Mouse (Mus musculus) frontal cortex, adult (tissue): Measurements from ENCODE around the gene Nudt3.
"Not testable (repeated sequence)": the region's sequence is repeated elsewhere in the genome, so short reads cannot be mapped to it uniquely, and the experiment has no call there.

Source experiments
- ATAC-seq: cut with Nextera tagmentation; 2 replicates; pipeline ENCODE4 v1.9.2; 2017; ENCODE audit warnings: mild to moderate bottlenecking, moderate library complexity, mixed read lengths; ENCODE audit not compliant: low TSS enrichment

Gene Nudt3

GRCm38 (mm10) chr17:27623360-27624326 lies at the start of gene Nudt3:
Gene Nudt3 (minus strand): TSS chr17:27623495.
- peak; percentile 81 for ATAC-seq

DNA sequence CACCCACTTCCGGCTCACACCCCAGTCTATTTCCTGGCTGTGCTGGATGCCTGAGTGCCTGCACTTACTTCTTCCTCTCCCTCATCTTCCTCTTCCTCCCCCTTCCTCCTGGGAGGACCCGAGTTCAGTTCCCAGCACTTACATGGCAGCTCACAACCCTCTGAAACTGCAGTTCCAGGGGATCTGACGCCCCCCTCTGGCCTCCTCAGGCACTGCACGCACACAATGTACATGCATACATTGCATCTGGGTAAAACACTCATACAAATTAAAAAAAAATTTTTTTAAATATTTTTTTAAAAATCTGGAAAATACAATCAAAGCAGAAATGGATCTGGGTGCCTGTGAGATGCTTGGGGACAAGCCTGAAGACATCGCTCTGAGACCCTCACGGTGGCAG lies 48.4 kb upstream of the Nudt3 start:
- ATAC-seq, result no peak

DNA sequence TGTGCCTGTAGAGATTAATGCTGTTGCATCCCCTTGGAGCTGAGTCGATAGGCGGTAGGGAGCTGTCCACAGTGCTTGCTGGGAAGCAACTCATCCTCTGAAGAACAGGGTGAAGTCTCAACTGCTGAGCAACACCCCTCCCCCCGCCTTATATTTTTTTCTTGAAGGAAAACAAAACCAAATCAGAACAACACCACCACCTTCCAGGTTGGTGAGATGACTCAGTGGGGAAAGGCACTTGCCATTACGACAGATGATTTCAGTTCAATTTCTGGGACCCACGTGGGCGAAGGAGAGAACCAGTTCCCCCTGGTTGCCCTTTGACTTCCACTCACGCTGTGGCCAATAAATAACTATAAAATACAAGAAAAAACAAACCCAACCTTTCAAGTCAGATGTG lies 35.5 kb upstream of the Nudt3 start:
- ATAC-seq, result no peak

DNA sequence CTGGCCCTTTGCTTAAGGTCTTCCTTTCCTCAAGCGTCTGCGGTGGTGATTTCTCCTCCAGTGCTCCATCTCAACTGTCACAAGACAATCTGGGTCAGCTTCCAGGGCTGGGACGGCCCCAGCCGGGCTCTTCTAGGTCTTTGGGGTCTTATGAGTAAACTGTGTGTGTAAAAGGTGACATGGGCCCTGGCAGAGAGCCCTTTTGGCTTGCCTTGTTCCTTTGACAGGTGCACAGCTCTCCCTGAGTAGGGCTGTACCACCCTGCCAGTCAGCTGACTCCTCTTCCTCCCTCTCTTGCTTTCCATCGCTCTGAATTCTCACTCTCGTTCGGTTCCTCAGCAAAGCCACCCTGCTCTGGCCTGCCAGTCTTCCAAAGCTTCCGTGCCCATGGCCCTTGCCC lies 33.8 kb upstream of the Nudt3 start:
- ATAC-seq, result 0 out of 2 replicates have a peak, but pooled peaks have one; percentile 11

DNA sequence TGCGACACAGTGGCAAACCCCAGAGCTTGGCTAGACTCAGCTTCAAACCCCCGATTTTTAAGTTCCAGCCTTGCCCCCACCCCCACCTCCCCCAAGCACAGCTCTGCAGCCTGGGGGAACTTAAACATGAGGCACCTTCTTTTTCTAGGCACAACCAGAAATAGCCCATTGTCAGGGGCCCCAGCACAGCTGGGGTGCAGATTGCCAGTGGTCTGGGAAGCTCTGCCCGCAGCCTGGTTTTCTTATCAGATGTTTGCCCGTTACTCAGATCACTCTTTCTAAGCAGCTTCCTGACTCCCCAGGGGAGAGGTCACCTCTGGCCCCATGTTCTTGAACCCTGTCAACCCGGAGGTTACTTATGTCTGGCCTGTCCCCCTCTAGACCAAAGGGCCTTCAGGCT lies 33.1 kb upstream of the Nudt3 start:
- ATAC-seq, result no peak

GRCm38 (mm10) chr17:27656011-27656399 lies 32.7 kb upstream of the Nudt3 start:
- peak; percentile 50 for ATAC-seq

DNA sequence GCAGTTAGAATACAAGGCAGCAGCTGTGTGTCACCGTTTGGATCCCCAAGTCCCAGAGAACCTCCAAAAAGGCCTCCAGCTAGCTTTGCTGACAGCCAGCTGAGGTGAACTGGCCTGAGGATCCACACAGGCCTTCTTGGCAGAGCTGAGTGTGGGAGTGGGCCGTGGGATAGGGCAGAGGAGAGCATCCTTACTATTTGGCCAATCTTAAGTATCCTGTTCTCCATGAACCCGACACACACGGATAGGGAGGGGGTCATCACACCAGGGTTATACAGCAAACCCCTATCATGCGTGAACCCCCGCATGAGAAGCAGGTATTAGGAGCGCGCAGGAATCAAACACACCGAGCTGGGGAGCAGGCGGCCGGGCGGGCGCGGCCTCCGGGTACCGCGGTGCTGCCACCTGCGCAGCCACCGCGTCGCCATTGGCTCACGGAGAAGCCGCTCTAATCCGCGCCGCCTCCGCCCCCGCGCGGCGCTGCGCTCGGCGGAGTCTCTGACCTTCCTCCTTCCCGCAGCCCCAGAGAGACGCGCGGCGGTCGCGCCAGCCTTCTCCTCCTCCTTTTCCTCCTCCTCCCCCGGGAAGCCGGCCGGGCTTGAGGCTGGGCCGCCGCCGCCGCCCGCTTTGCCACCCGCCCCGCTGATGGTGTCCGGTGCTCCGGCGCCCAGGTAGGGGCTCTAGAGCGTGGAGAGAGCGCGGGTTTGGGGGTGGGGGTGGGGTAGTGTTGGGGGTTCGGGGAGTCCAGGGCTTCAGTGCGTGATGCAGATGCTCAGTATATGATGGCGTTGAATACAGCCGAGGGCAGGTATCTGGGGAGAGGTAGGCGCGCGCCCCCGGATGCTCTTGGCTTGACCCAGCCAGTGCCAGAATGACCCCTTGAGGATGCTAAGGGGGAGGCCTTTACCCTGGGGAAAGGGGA lies 32.1 kb upstream of the Nudt3 start, which contains the start of gene Pacsin1:
Gene Pacsin1 (plus strand): TSS at position 421 of the 922 bp plus-strand sequence.
- ATAC-seq, result peak; percentile 49

DNA sequence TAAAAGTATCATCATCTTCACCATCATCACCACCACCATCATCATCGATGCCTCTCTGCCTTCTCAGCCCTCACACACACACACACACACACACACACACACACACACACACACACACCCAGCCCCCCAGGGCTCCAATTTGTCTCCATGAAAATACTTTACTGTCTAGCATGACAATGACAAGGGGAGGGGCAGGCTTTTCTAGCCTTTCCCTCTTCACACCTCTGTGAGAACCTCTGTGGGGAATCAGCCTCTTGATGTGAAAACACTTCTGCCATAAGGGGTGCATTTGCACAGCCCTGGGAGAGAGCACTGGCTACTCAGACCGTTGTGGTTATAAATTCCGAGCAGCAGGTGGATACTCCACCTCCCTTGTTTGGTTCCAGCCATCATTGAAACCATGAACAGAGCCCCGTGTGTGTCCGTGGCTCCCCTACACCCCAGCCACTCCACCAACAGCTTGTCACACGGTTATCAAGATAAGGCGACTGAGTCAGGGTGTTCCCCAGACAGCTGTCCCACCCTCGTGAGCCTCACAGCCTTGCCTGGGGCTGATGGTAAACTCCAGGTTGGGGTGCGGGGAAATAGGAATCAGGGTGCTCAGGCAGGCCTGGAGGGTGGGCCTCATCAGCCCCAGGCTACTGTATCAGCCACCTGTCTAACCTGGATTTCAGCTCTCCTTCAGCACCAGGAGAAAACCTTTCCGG lies 30.1 kb upstream of the Nudt3 start:
- ATAC-seq, result no peak

- no peak for ATAC-seq
These were observed 28.9 kb upstream of the Nudt3 start for GRCm38 (mm10) chr17:27652046-27652790.

DNA sequence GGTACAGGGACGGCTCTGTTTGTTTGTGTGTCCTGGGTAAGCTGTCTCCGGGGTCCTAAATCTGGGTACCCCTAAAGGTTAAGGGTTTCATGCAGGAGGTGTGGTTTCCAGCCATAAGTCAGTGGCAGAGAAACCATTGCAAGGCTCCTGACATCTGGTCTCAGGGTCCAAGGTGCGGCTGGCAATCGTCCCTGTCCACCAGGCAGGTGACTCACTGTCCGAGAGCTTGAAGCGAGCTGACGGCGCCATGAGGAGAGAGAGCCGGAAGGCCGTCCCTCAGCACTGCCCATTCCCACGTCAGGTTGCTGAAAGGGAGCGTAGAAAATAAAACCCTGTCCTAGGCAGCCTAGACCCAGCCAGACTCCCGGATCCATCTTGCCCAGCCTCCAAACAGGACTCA lies 27.3 kb upstream of the Nudt3 start:
- no peak for ATAC-seq

- ATAC-seq, result peak; percentile 56; the same call in 1 of the 2 replicates
These were observed 26.9 kb upstream of the Nudt3 start for GRCm38 (mm10) chr17:27650160-27650559.

DNA sequence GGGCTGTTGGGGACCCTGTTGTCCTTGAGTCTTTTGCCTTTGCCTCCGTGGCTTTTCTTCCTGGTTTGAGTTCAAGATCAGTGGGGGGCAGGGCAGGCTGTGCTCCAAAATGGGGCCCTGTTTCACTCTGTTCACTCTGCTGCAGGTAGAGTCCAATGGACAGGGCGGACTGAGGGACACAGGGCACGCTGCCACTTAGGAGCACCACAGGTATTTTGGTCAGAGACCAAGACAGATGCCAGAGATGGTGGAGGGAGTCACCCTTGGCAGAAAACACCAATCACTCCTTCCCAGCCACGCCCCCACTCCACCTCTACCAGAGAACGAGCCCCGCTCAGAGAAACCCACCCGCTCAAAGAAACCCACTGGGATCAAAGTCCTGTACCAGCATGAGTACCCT lies 22.5 kb upstream of the Nudt3 start:
- ATAC-seq, result no peak

DNA sequence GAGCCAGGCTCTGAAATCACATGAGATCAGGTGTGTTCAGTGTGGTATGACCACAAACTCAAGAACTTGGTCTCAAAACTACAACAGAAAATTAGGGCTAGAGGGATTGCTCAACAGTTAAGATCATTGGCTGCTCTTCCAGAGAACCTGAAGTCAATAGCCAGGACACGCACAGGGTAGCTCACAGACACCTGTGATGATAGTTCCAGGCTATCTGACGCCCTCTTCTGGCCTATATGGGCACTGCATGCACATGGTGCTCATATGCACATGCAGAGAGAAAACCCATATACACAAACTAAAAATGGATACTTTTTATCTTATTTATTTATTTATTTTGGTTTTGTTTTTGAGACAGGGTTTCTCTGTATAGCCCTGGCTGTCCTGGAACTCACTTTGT lies 21.3 kb upstream of the Nudt3 start:
- no peak for ATAC-seq

GRCm38 (mm10) chr17:27643756-27644155 lies 20.5 kb upstream of the Nudt3 start:
- no peak for ATAC-seq

- ATAC-seq, result peak; percentile 42; the same call in 1 of the 2 replicates
These were observed 19.8 kb upstream of the Nudt3 start for GRCm38 (mm10) chr17:27643101-27643500.

- ATAC-seq, result peak; percentile 64
These were observed 19.3 kb upstream of the Nudt3 start for GRCm38 (mm10) chr17:27642491-27643062.

- not testable (repeated sequence) for ATAC-seq
These were observed 16.6 kb upstream of the Nudt3 start for GRCm38 (mm10) chr17:27639851-27640250.

- ATAC-seq, result peak; percentile 69
These were observed 15.6 kb upstream of the Nudt3 start for GRCm38 (mm10) chr17:27638921-27639332.

- no peak for ATAC-seq
These were observed 14.0 kb upstream of the Nudt3 start for GRCm38 (mm10) chr17:27637333-27637732.
